Mouse (Mus musculus) cortical plate, adult 2 months (tissue): Measurements from ENCODE around the gene Eps15l1. TPM values are rescaled to one million over a fixed set of nuclear protein-coding genes. Genes with fewer than 3 reads are reported as not detected.
A peak's percentile ranks its signal among the peaks of the same experiment; 100 is the strongest.

Experiments used
- H3K27ac ChIP-seq: fragments of 200-500 bp; 2 replicates; pipeline ENCODE4 v1.5.1; 2012; ENCODE audit warnings: low read length, control low read depth, inconsistent platforms; ENCODE audit not compliant: insufficient read depth
- H3K4me1 ChIP-seq: fragments of 200-500 bp; 2 replicates; pipeline ENCODE4 v1.6.1; 2011; ENCODE audit warnings: low read length; ENCODE audit not compliant: control insufficient read depth, insufficient read depth
- H3K4me3 ChIP-seq: fragments of 200-500 bp; 2 replicates; pipeline ENCODE4 v1.5.1; 2011; ENCODE audit warnings: mild to moderate bottlenecking, low read length, control low read depth; ENCODE audit not compliant: insufficient read depth
- CTCF ChIP-seq: fragments of 200-500 bp; IDR thresholded peaks from 2 replicates; pipeline ENCODE4 v1.5.1; 2011; ENCODE audit warnings: mild to moderate bottlenecking, control low read depth, low read length; ENCODE audit not compliant: insufficient read depth; ENCODE audit errors: extremely low read depth
- POLR2A ChIP-seq: fragments of 200-500 bp; IDR thresholded peaks from 2 replicates; pipeline ENCODE4 v1.6.1; 2011; ENCODE audit warnings: mild to moderate bottlenecking, low read length, control low read depth; ENCODE audit not compliant: insufficient read depth; ENCODE audit errors: extremely low read depth
- polyA plus RNA-seq: library from polyadenylated mRNA; depleted of rRNA; stranded (reverse); fragments of >200 nt; gene quantifications from 2 replicates; pipeline ENCODE4 v1.2.3, GENCODE M21; 2012

The Eps15l1 gene
- polyA plus RNA-seq, 1 experiment: 71.4 TPM

- H3K4me3 ChIP-seq: peak overlapping the region; percentile 54
- no peaks in the 10 kb centered on the region; the same call in none of the 2 replicates for H3K4me1 ChIP-seq
- TF ChIP-seq CTCF (no peak), POLR2A (no peak)
- H3K27ac ChIP-seq: peak overlapping the region; percentile 43
Observed at GRCm38 (mm10) chr8:72319397-72319796, 101.9 kb downstream of the Eps15l1 start.

GRCm38 (mm10) chr8:72318801-72319322, 102.4 kb downstream of the Eps15l1 start, which contains the start of gene Klf2:
Klf2 (plus strand) TSS chr8:72319033.
- Histone ChIP-seq H3K27ac (peak within 1 kb of the TSS; percentile 60), H3K4me3 (peak within 1 kb of the TSS; percentile 54)

GRCm38 (mm10) chr8:72317741-72318301, 103.4 kb downstream of the Eps15l1 start:
- no peak overlapping the region; the same call in 1 of the 2 replicates for H3K4me3 ChIP-seq
- no peaks in the 10 kb centered on the region; the same call in 1 of the 2 replicates for H3K4me1 ChIP-seq
- no peak for TF ChIP-seq CTCF
- TF ChIP-seq POLR2A: no peak
- no peak overlapping the region for H3K27ac ChIP-seq

More at GRCm38 (mm10) chr8:72318801-72319322, 102.4 kb downstream of the Eps15l1 start, which contains the start of gene Klf2:
- H3K4me1 ChIP-seq: no peaks in the 10 kb centered on the region; the same call in none of the 2 replicates
- no peak for TF ChIP-seq CTCF
- TF ChIP-seq POLR2A: peak; percentile 90

GRCm38 (mm10) chr8:72316053-72316695, 105.1 kb downstream of the Eps15l1 start:
- H3K4me1 ChIP-seq: peaks cover under 1% of the 10 kb centered on the region; the same call in 1 of the 2 replicates
- no peak for TF ChIP-seq CTCF
- no peak for TF ChIP-seq POLR2A
- no peak overlapping the region for H3K27ac ChIP-seq

GRCm38 (mm10) chr8:72312926-72313518, 108.2 kb downstream of the Eps15l1 start:
- H3K4me3 ChIP-seq: no peak overlapping the region
- H3K4me1 ChIP-seq: peaks cover 2% of the 10 kb centered on the region; the same call in 1 of the 2 replicates
- TF ChIP-seq POLR2A (no peak), CTCF (no peak)
- H3K27ac ChIP-seq: no peak overlapping the region

More at GRCm38 (mm10) chr8:72316053-72316695, 105.1 kb downstream of the Eps15l1 start:
- H3K4me3 ChIP-seq: no peak overlapping the region

- TF ChIP-seq CTCF (no peak), POLR2A (no peak)
- Histone ChIP-seq H3K4me3 (no peak overlapping the region), H3K4me1 (peaks cover 2% of the 10 kb centered on the region; the same call in 1 of the 2 replicates), H3K27ac (no peak overlapping the region)
Observed at GRCm38 (mm10) chr8:72310849-72311506, 110.3 kb downstream of the Eps15l1 start.

GRCm38 (mm10) chr8:72308276-72308675, 113.0 kb downstream of the Eps15l1 start:
- no peak overlapping the region for H3K4me3 ChIP-seq
- no peak overlapping the region for H3K27ac ChIP-seq
- TF ChIP-seq POLR2A: no peak
- TF ChIP-seq CTCF: no peak
- peaks cover 2% of the 10 kb centered on the region; the same call in 1 of the 2 replicates for H3K4me1 ChIP-seq

GRCm38 (mm10) chr8:72306913-72307312, 114.3 kb downstream of the Eps15l1 start:
- Histone ChIP-seq H3K4me1 (peaks cover 2% of the 10 kb centered on the region; the same call in 1 of the 2 replicates), H3K4me3 (no peak overlapping the region), H3K27ac (no peak overlapping the region)
- TF ChIP-seq CTCF (no peak), POLR2A (no peak)

- TF ChIP-seq POLR2A (no peak), CTCF (no peak)
- Histone ChIP-seq H3K27ac (no peak within 1 kb of the TSS), H3K4me3 (no peak within 1 kb of the TSS), H3K4me1 (no peaks in the 10 kb centered on the region)
Observed at GRCm38 (mm10) chr8:72305210-72305905, 115.9 kb downstream of the Eps15l1 start, which contains the start of gene Gm10282. Gm10282 (minus strand) TSS chr8:72305260.

GRCm38 (mm10) chr8:72303633-72304032, 117.6 kb downstream of the Eps15l1 start:
- Histone ChIP-seq H3K4me3 (no peak overlapping the region), H3K27ac (no peak overlapping the region)
- TF ChIP-seq POLR2A (no peak), CTCF (no peak)

More at GRCm38 (mm10) chr8:72303633-72304032, 117.6 kb downstream of the Eps15l1 start:
- H3K4me1 ChIP-seq: no peaks in the 10 kb centered on the region
